Mouse (Mus musculus) heart, embryonic 10.5 days (tissue): ENCODE measurements around the gene Hapln2. TPM values are rescaled to one million over a fixed set of nuclear protein-coding genes. Genes with fewer than 3 reads are reported as not detected.

Experiments used
- polyA plus RNA-seq: library from polyadenylated mRNA; unstranded; fragments of >200 nt; fragmentation: Nextera tagmentation; extraction: Ambion mirVana; gene quantifications from 2 replicates; pipeline ENCODE4 v1.2.1, GENCODE M21; 2016

The Hapln2 gene
- polyA plus RNA-seq, 1 experiment from 2014 or later: 0.08 TPM

Other genes starting within 250 kb of the Hapln2 start
- gene Ntrk1, start 232.4 kb downstream of the Hapln2 start, polyA plus RNA-seq: 0.05 and 0.68 TPM in 2 replicates
- gene Insrr, start 230.6 kb downstream of the Hapln2 start, polyA plus RNA-seq: 0.07 TPM in 1 of 2 replicates, not detected in the other
- 14.3 and 14.8 TPM in 2 replicates for gene Pear1, start 203.3 kb downstream of the Hapln2 start, polyA plus RNA-seq
- gene Sh2d2a, start 180.8 kb downstream of the Hapln2 start, polyA plus RNA-seq: 0.20 and 0.23 TPM in 2 replicates
- 11.8 and 13.6 TPM in 2 replicates for gene Prcc, start 142.0 kb downstream of the Hapln2 start, polyA plus RNA-seq
- gene Hdgf, start 121.3 kb downstream of the Hapln2 start, polyA plus RNA-seq: 182 and 248 TPM in 2 replicates
- gene Mrpl24, start 108.1 kb downstream of the Hapln2 start, polyA plus RNA-seq: 64.2 and 71.3 TPM in 2 replicates
- gene Isg20l2, start 97.3 kb downstream of the Hapln2 start, polyA plus RNA-seq: 39.6 and 55.1 TPM in 2 replicates
- gene Rrnad1, start 96.9 kb downstream of the Hapln2 start, polyA plus RNA-seq: 16.8 and 21.0 TPM in 2 replicates
- 35.8 and 126 TPM in 2 replicates for gene Crabp2, start 78.9 kb downstream of the Hapln2 start, polyA plus RNA-seq
- 25.0 and 28.8 TPM in 2 replicates for gene Nes, start 56.5 kb downstream of the Hapln2 start, polyA plus RNA-seq
- gene Bcan, start 27.4 kb downstream of the Hapln2 start, polyA plus RNA-seq: 0.05 TPM in 1 of 2 replicates, not detected in the other
- 28.5 and 47.0 TPM in 2 replicates for gene Gpatch4, start 15.5 kb upstream of the Hapln2 start, polyA plus RNA-seq
- 143 and 148 TPM in 2 replicates for gene Naxe, start 30.9 kb upstream of the Hapln2 start, polyA plus RNA-seq
- 0.14 TPM in 1 of 2 replicates, not detected in the other for gene Ttc24, start 50.7 kb upstream of the Hapln2 start, polyA plus RNA-seq
- 22.0 and 27.4 TPM in 2 replicates for gene Iqgap3, start 54.4 kb upstream of the Hapln2 start, polyA plus RNA-seq
- gene Mef2d, start 114.8 kb upstream of the Hapln2 start, polyA plus RNA-seq: 35.8 and 47.3 TPM in 2 replicates
- gene Rhbg, start 227.1 kb upstream of the Hapln2 start, polyA plus RNA-seq: 0.09 and 8.2 TPM in 2 replicates